Mouse (Mus musculus) G1E (cell line): ENCODE measurements around the gene Tcta.

Experiments
- CTCF ChIP-seq: IDR thresholded peaks from 2 replicates; pipeline ENCODE4 v1.5.1; 2012; ENCODE audit warnings: low read depth, low read length, inconsistent platforms, mixed read lengths
- GATA1 ChIP-seq: IDR thresholded peaks from 2 replicates; pipeline ENCODE4 v1.6.1; 2012; ENCODE audit warnings: borderline replicate concordance, low read length, inconsistent platforms, mixed read lengths
- GATA2 ChIP-seq: IDR thresholded peaks from 2 replicates; pipeline ENCODE4 v1.6.1; 2012; ENCODE audit warnings: low read depth, low read length, inconsistent platforms, borderline replicate concordance
- POLR2AphosphoS5 ChIP-seq: IDR thresholded peaks from 2 replicates; pipeline ENCODE4 v1.6.1; 2012; ENCODE audit warnings: low read depth, low read length, inconsistent platforms; ENCODE audit not compliant: insufficient replicate concordance
- TAL1 ChIP-seq: conservative IDR thresholded peaks from 2 replicates; pipeline ENCODE4 v1.6.1; 2012; ENCODE audit warnings: low read depth, low read length, inconsistent platforms, mixed read lengths

GRCm38 (mm10) chr9:108263690-108264190, 42.2 kb downstream of the Tcta start, which contains the start of gene Dag1:
- TF ChIP-seq TAL1 (no peak), CTCF (no peak), POLR2AphosphoS5 (no peak), GATA1 (no peak), GATA2 (no peak)
